Mouse (Mus musculus): Measurements from ENCODE around the gene Ppid. TPM values are rescaled to one million over a fixed set of nuclear protein-coding genes. Genes with fewer than 3 reads are reported as not detected.

Gene Ppid
- polyA plus RNA-seq, 1 experiment, result 0.86 TPM

- Histone ChIP-seq H3K4me3 (ENCODE audit: low read depth, low read length) (no peak overlapping the region), H3K4me1 (ENCODE audit: control insufficient read depth, insufficient read depth, insufficient read length, low read length) (peaks cover 7% of the 10 kb centered on the region; the same call in 1 of the 2 replicates), H3K36me3 (ENCODE audit: control insufficient read depth, insufficient read depth, low read length) (no peaks in the 10 kb centered on the region), H3K27me3 (ENCODE audit: control insufficient read depth, insufficient read depth, low read length) (no peaks in the 10 kb centered on the region), H3K27ac (ENCODE audit: insufficient read depth, low read depth, low read length) (no peak overlapping the region)
- TF ChIP-seq CTCF (IDR thresholded peaks at IDR 0.05; ENCODE audit: extremely low read depth, insufficient read length, insufficient replicate concordance, low read depth, low read length) (no peak), POLR2A (IDR thresholded peaks at IDR 0.05; ENCODE audit: low read depth, low read length) (no peak)
- WGBS, result 63% methylated on average over 6 of the region's 6 CpGs
Observed at GRCm38 (mm10) chr3:79555061-79555460, 36.1 kb upstream of the Ppid start.

GRCm38 (mm10) chr3:79559021-79559772, 31.9 kb upstream of the Ppid start:
- no peaks in the 10 kb centered on the region for H3K36me3 ChIP-seq (ENCODE audit: control insufficient read depth, insufficient read depth, low read length)
- H3K27ac ChIP-seq (ENCODE audit: insufficient read depth, low read depth, low read length), result peak overlapping the region; percentile 11; the same call in 1 of the 2 replicates
- no peak overlapping the region for H3K4me3 ChIP-seq (ENCODE audit: low read depth, low read length)
- 27% methylated on average over 9 of the region's 9 CpGs for WGBS
- H3K27me3 ChIP-seq (ENCODE audit: control insufficient read depth, insufficient read depth, low read length), result no peaks in the 10 kb centered on the region
- H3K4me1 ChIP-seq (ENCODE audit: control insufficient read depth, insufficient read depth, insufficient read length, low read length), result peaks cover 7% of the 10 kb centered on the region; the same call in 1 of the 2 replicates
- no peak for TF ChIP-seq POLR2A (IDR thresholded peaks at IDR 0.05; ENCODE audit: low read depth, low read length)

- TF ChIP-seq POLR2A (IDR thresholded peaks at IDR 0.05; ENCODE audit: low read depth, low read length), result no peak
- no peak for TF ChIP-seq CTCF (IDR thresholded peaks at IDR 0.05; ENCODE audit: extremely low read depth, insufficient read length, insufficient replicate concordance, low read depth, low read length)
- H3K36me3 ChIP-seq (ENCODE audit: control insufficient read depth, insufficient read depth, low read length), result no peaks in the 10 kb centered on the region
- H3K27me3 ChIP-seq (ENCODE audit: control insufficient read depth, insufficient read depth, low read length), result no peaks in the 10 kb centered on the region
- peak overlapping the region; percentile 11; the same call in 1 of the 2 replicates for H3K27ac ChIP-seq (ENCODE audit: insufficient read depth, low read depth, low read length)
- peaks cover 7% of the 10 kb centered on the region; the same call in 1 of the 2 replicates for H3K4me1 ChIP-seq (ENCODE audit: control insufficient read depth, insufficient read depth, insufficient read length, low read length)
- WGBS, result 22% methylated on average over 5 of the region's 5 CpGs
- no peak overlapping the region for H3K4me3 ChIP-seq (ENCODE audit: low read depth, low read length)
Observed at GRCm38 (mm10) chr3:79559773-79560045, 31.4 kb upstream of the Ppid start.

- Histone ChIP-seq H3K4me3 (ENCODE audit: low read depth, low read length) (no peak overlapping the region), H3K27me3 (ENCODE audit: control insufficient read depth, insufficient read depth, low read length) (no peaks in the 10 kb centered on the region), H3K4me1 (ENCODE audit: control insufficient read depth, insufficient read depth, insufficient read length, low read length) (peaks cover 7% of the 10 kb centered on the region; the same call in 1 of the 2 replicates), H3K27ac (ENCODE audit: insufficient read depth, low read depth, low read length) (no peak overlapping the region), H3K36me3 (ENCODE audit: control insufficient read depth, insufficient read depth, low read length) (no peaks in the 10 kb centered on the region)
- TF ChIP-seq CTCF (IDR thresholded peaks at IDR 0.05; ENCODE audit: extremely low read depth, insufficient read length, insufficient replicate concordance, low read depth, low read length) (no peak), POLR2A (IDR thresholded peaks at IDR 0.05; ENCODE audit: low read depth, low read length) (no peak)
- 45% methylated on average over 6 of the region's 6 CpGs for WGBS
Observed at GRCm38 (mm10) chr3:79560555-79560954, 30.6 kb upstream of the Ppid start.

GRCm38 (mm10) chr3:79561784-79562715, 29.1 kb upstream of the Ppid start:
- TF ChIP-seq POLR2A (IDR thresholded peaks at IDR 0.05; ENCODE audit: low read depth, low read length), result no peak
- no peak for TF ChIP-seq CTCF (IDR thresholded peaks at IDR 0.05; ENCODE audit: extremely low read depth, insufficient read length, insufficient replicate concordance, low read depth, low read length)
- WGBS, result 87% methylated on average over 10 of the region's 10 CpGs
- peaks cover 10% of the 10 kb centered on the region; the same call in 1 of the 2 replicates for H3K4me1 ChIP-seq (ENCODE audit: control insufficient read depth, insufficient read depth, insufficient read length, low read length)

GRCm38 (mm10) chr3:79563511-79563910, 27.6 kb upstream of the Ppid start:
- Histone ChIP-seq H3K36me3 (ENCODE audit: control insufficient read depth, insufficient read depth, low read length) (no peaks in the 10 kb centered on the region), H3K4me1 (ENCODE audit: control insufficient read depth, insufficient read depth, insufficient read length, low read length) (peaks cover 14% of the 10 kb centered on the region; the same call in 1 of the 2 replicates), H3K4me3 (ENCODE audit: low read depth, low read length) (no peak overlapping the region), H3K27ac (ENCODE audit: insufficient read depth, low read depth, low read length) (no peak overlapping the region), H3K27me3 (ENCODE audit: control insufficient read depth, insufficient read depth, low read length) (no peaks in the 10 kb centered on the region)
- TF ChIP-seq CTCF (IDR thresholded peaks at IDR 0.05; ENCODE audit: extremely low read depth, insufficient read length, insufficient replicate concordance, low read depth, low read length), result no peak
- no peak for TF ChIP-seq POLR2A (IDR thresholded peaks at IDR 0.05; ENCODE audit: low read depth, low read length)
- 89% methylated on average over 2 of the region's 2 CpGs for WGBS

More at GRCm38 (mm10) chr3:79561784-79562715, 29.1 kb upstream of the Ppid start:
- Histone ChIP-seq H3K27ac (ENCODE audit: insufficient read depth, low read depth, low read length) (no peak overlapping the region), H3K27me3 (ENCODE audit: control insufficient read depth, insufficient read depth, low read length) (no peaks in the 10 kb centered on the region), H3K4me3 (ENCODE audit: low read depth, low read length) (no peak overlapping the region), H3K36me3 (ENCODE audit: control insufficient read depth, insufficient read depth, low read length) (no peaks in the 10 kb centered on the region)

All from small intestine, adult 2 months (tissue).